Mouse (Mus musculus): ENCODE data around the gene Fam222b. TPM values are rescaled to one million over a fixed set of nuclear protein-coding genes. Genes with fewer than 3 reads are reported as not detected.
"Not testable (repeated sequence)": the region's sequence is repeated elsewhere in the genome, so short reads cannot be mapped to it uniquely, and the experiment has no call there.

Gene Fam222b
- total RNA-seq (2014; fragmentation: Nextera tagmentation): 10.2 and 14.3 TPM in 2 replicates
- total RNA-seq (2017): 1.8 and 3.9 TPM in 2 replicates

- ATAC-seq (replicated peaks; ENCODE audit: low FRiP score, low TSS enrichment, poor library complexity, severe bottlenecking): peak; percentile 94
Observed at GRCm38 (mm10) chr11:78094504-78095143, at the start of gene Fam222b. Gene Fam222b (plus strand): TSS chr11:78094660.

- no peak for ATAC-seq (replicated peaks; ENCODE audit: low FRiP score, low TSS enrichment, poor library complexity, severe bottlenecking)
Observed at GRCm38 (mm10) chr11:78044758-78045251, 49.7 kb upstream of the Fam222b start.

GRCm38 (mm10) chr11:78048637-78049036 is 45.8 kb upstream of the Fam222b start:
- ATAC-seq (replicated peaks; ENCODE audit: low FRiP score, low TSS enrichment, poor library complexity, severe bottlenecking): not testable (repeated sequence)

- ATAC-seq (replicated peaks; ENCODE audit: low FRiP score, low TSS enrichment, poor library complexity, severe bottlenecking): peak; percentile 50; the same call in 1 of the 2 replicates
Observed at GRCm38 (mm10) chr11:78053078-78053477, 41.4 kb upstream of the Fam222b start.

- no peak for ATAC-seq (replicated peaks; ENCODE audit: low FRiP score, low TSS enrichment, poor library complexity, severe bottlenecking)
Observed at GRCm38 (mm10) chr11:78056946-78057345, 37.5 kb upstream of the Fam222b start.

GRCm38 (mm10) chr11:78059833-78060757 is 34.4 kb upstream of the Fam222b start:
- ATAC-seq (replicated peaks; ENCODE audit: low FRiP score, low TSS enrichment, poor library complexity, severe bottlenecking): peak; percentile 91

GRCm38 (mm10) chr11:78062563-78062962 is 31.9 kb upstream of the Fam222b start:
- no peak for ATAC-seq (replicated peaks; ENCODE audit: low FRiP score, low TSS enrichment, poor library complexity, severe bottlenecking)

- ATAC-seq (replicated peaks; ENCODE audit: low FRiP score, low TSS enrichment, poor library complexity, severe bottlenecking): peak; percentile 72
Observed at GRCm38 (mm10) chr11:78065906-78066305, 28.6 kb upstream of the Fam222b start.

GRCm38 (mm10) chr11:78066641-78067040 is 27.8 kb upstream of the Fam222b start:
- ATAC-seq (replicated peaks; ENCODE audit: low FRiP score, low TSS enrichment, poor library complexity, severe bottlenecking): no peak

- no peak for ATAC-seq (replicated peaks; ENCODE audit: low FRiP score, low TSS enrichment, poor library complexity, severe bottlenecking)
Observed at GRCm38 (mm10) chr11:78067566-78067965, 26.9 kb upstream of the Fam222b start.

GRCm38 (mm10) chr11:78069130-78069529 is 25.3 kb upstream of the Fam222b start:
- no peak for ATAC-seq (replicated peaks; ENCODE audit: low FRiP score, low TSS enrichment, poor library complexity, severe bottlenecking)

GRCm38 (mm10) chr11:78069646-78070045 is 24.8 kb upstream of the Fam222b start:
- peak; percentile 64 for ATAC-seq (replicated peaks; ENCODE audit: low FRiP score, low TSS enrichment, poor library complexity, severe bottlenecking)

GRCm38 (mm10) chr11:78071938-78072337 is 22.5 kb upstream of the Fam222b start:
- no peak for ATAC-seq (replicated peaks; ENCODE audit: low FRiP score, low TSS enrichment, poor library complexity, severe bottlenecking)

GRCm38 (mm10) chr11:78072425-78073130 is 21.9 kb upstream of the Fam222b start:
- 0 out of 2 replicates have a peak, but pooled peaks have one; percentile 14 for ATAC-seq (replicated peaks; ENCODE audit: low FRiP score, low TSS enrichment, poor library complexity, severe bottlenecking)

- ATAC-seq (replicated peaks; ENCODE audit: low FRiP score, low TSS enrichment, poor library complexity, severe bottlenecking): peak; percentile 14
Observed at GRCm38 (mm10) chr11:78073577-78074276, 20.7 kb upstream of the Fam222b start.

GRCm38 (mm10) chr11:78074277-78074652 is 20.2 kb upstream of the Fam222b start:
- ATAC-seq (replicated peaks; ENCODE audit: low FRiP score, low TSS enrichment, poor library complexity, severe bottlenecking): 0 out of 2 replicates have a peak, but pooled peaks have one; percentile 1

- ATAC-seq (replicated peaks; ENCODE audit: low FRiP score, low TSS enrichment, poor library complexity, severe bottlenecking): no peak
Observed at GRCm38 (mm10) chr11:78074666-78075065, 19.8 kb upstream of the Fam222b start.

- ATAC-seq (replicated peaks; ENCODE audit: low FRiP score, low TSS enrichment, poor library complexity, severe bottlenecking): peak; percentile 96
Observed at GRCm38 (mm10) chr11:78079961-78080921, 14.2 kb upstream of the Fam222b start, which contains the start of gene Eral1. Gene Eral1 (minus strand): TSS chr11:78080383.
